Mouse (Mus musculus): ENCODE results near the gene Tcf20. TPM values are rescaled to one million over a fixed set of nuclear protein-coding genes. Genes with fewer than 3 reads are reported as not detected.
A peak's percentile ranks its signal among the peaks of the same experiment; 100 is the strongest.

Gene Tcf20
- 10 to 100 TPM; 49.9 to 59.1 TPM for total RNA-seq (2021)
- long read RNA-seq, experiment 1, partial matches to known transcripts = 0 of 1 reads
- long read RNA-seq, experiment 1, other reads (novel, unspliced or antisense) = 1 of 1 reads
- long read RNA-seq, experiment 2 = 0 reads

GRCm38 (mm10) chr15:82987732-82988112, at the start of gene Tcf20:
Gene Tcf20, minus strand, starts transcription at chr15:82987872.
- peak; percentile 95 to 97 for DNase-seq
- intact Hi-C loops (cut with DNase I) = no loop called here

GRCm38 (mm10) chr15:83036900-83037519, 49.3 kb upstream of the Tcf20 start:
- DNase-seq = peak; percentile 59 to 69
- intact Hi-C loops (cut with DNase I) = loop anchor here (1.0 to 5.0 kb wide), 5 partner anchors 75 to 232 kb away; no protein-coding TSS in a partner anchor

GRCm38 (mm10) chr15:83036089-83036488, 48.4 kb upstream of the Tcf20 start:
- intact Hi-C loops (cut with DNase I) = loop anchor here (2.0 to 5.0 kb wide), 4 partner anchors 76 to 231 kb away; no protein-coding TSS in a partner anchor
- no peak for DNase-seq

GRCm38 (mm10) chr15:83034275-83034977, 46.8 kb upstream of the Tcf20 start:
- DNase-seq = no peak
- intact Hi-C loops (cut with DNase I) = loop anchor here (5.0 kb wide), 1 partner anchor 112 kb away; no protein-coding TSS in a partner anchor

GRCm38 (mm10) chr15:83032981-83033541, 45.4 kb upstream of the Tcf20 start, which contains the start of gene Nfam1:
Gene Nfam1, minus strand, starts transcription at chr15:83033306.
- intact Hi-C loops (cut with DNase I) = loop anchor here (5.0 kb wide), 1 partner anchor 111 kb away; no protein-coding TSS in a partner anchor
- peak; percentile 37 to 47 for DNase-seq

GRCm38 (mm10) chr15:83030884-83031283, 43.2 kb upstream of the Tcf20 start:
- DNase-seq = no peak
- intact Hi-C loops (cut with DNase I) = loop anchor here (5.0 kb wide), 1 partner anchor 109 kb away; no protein-coding TSS in a partner anchor

GRCm38 (mm10) chr15:83029725-83030718, 42.4 kb upstream of the Tcf20 start:
- no peak for DNase-seq
- intact Hi-C loops (cut with DNase I) = loop anchor here (5.0 kb wide), 1 partner anchor 108 kb away; no protein-coding TSS in a partner anchor

GRCm38 (mm10) chr15:83026129-83026528, 38.5 kb upstream of the Tcf20 start:
- intact Hi-C loops (cut with DNase I) = no loop called here
- no peak for DNase-seq

- peak; percentile 26 to 46 for DNase-seq
Observed at GRCm38 (mm10) chr15:83025041-83025760, 37.5 kb upstream of the Tcf20 start.

GRCm38 (mm10) chr15:83022947-83023346, 35.3 kb upstream of the Tcf20 start:
- DNase-seq = no peak
- intact Hi-C loops (cut with DNase I) = no loop called here

More at GRCm38 (mm10) chr15:83025041-83025760, 37.5 kb upstream of the Tcf20 start:
- intact Hi-C loops (cut with DNase I) = no loop called here

GRCm38 (mm10) chr15:83010990-83011664, 23.5 kb upstream of the Tcf20 start:
- intact Hi-C loops (cut with DNase I) = no loop called here
- peak; percentile 48 to 61 for DNase-seq

- no peak for DNase-seq
- intact Hi-C loops (cut with DNase I) = no loop called here
Observed at GRCm38 (mm10) chr15:83010423-83010822, 22.8 kb upstream of the Tcf20 start.

GRCm38 (mm10) chr15:83009532-83009931, 21.9 kb upstream of the Tcf20 start:
- intact Hi-C loops (cut with DNase I) = no loop called here
- DNase-seq = peak in 1 of 2 experiments; percentile 14

GRCm38 (mm10) chr15:83008761-83009423, 21.2 kb upstream of the Tcf20 start:
- no peak for DNase-seq
- intact Hi-C loops (cut with DNase I) = no loop called here

GRCm38 (mm10) chr15:83007346-83007920, 19.8 kb upstream of the Tcf20 start:
- intact Hi-C loops (cut with DNase I) = no loop called here
- DNase-seq = no peak

GRCm38 (mm10) chr15:83002665-83003548, 15.2 kb upstream of the Tcf20 start:
- DNase-seq = no peak
- intact Hi-C loops (cut with DNase I) = no loop called here

- DNase-seq = no peak
- intact Hi-C loops (cut with DNase I) = no loop called here
Observed at GRCm38 (mm10) chr15:82998811-82999221, 11.1 kb upstream of the Tcf20 start.

Measured in heart, postnatal 14 days (tissue).